Mouse (Mus musculus) c-Kit-negative CD71-positive TER-119-positive erythroid progenitor cells, embryonic 14.5 days (primary cell): Measurements from ENCODE around the gene Gm9745.
"Not testable (repeated sequence)": the region's sequence is repeated elsewhere in the genome, so short reads cannot be mapped to it uniquely, and the experiment has no call there.

Source experiments
- DNase-seq: peaks from one replicate; pipeline ENCODE4 v3.0.0-alpha.2; 2013; ENCODE audit warnings: low read depth, low spot score

The Gm9745 gene

DNA sequence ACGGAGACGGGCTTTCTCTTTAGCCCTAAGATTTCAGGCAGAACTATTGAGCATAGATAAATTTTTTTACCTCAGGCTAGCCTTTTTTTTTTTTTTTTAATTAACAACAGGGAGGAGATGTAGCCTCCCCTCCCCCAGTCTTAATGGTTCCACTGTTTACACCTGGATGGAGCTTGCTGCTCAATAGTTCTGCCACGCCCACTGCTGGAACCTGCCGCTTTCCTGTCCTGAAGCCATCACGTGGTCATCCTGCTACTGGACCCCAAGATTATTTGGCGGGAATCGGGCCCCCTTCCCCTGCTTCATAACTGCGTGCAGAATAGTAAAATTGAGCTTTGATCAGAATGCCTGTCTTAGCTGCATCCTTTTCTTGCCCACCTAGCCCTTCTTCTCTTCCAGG, 34.1 kb downstream of the Gm9745 start:
- DNase-seq, result not testable (repeated sequence)

DNA sequence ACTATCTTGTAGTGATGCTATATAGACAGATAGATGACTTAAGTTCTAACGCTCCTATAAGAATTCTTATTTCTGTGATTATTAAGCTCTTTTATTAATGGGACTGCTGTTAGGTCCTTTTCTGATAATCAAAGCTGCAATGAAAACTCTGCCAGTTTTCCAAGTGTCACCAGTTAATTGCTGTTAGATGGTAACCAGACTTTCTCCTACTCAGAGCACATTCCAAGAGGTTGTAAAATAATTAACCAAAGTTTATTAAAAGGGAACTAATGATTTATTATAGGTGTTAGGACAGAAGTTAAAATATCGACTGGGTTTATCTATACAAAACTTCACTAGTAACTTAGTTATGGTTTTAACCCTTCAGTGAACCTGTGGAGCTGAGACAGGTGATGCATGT, 42.0 kb downstream of the Gm9745 start:
- not testable (repeated sequence) for DNase-seq
